Mouse (Mus musculus): ENCODE measurements at regions not wholly inside any gene's neighbourhood (a gene's known extent, or its start where the extent isn't known, plus 50 kb on each side); places are given as distances from the start of the nearest gene placed in this dataset.

DNA sequence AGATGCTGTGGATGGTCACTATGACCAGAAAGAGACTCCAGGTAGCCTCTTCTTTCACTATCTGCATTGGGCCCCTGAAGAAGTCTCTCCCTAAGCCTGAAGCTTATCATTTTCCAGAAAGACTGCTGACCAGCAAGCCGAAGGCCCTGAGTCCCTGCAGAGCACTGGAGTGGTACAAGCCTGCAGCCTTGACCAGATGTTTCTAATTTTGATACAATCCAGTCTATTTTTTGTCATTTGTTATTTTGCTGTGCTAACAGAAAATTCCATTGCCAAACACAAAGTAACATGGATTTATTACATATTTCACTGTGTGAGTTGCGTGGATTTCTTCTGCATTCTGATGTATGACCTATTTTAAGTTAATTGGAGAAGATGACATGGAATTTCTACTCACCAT is 764.9 kb upstream of the Arrdc4 start:
- Histone ChIP-seq H3K9ac (replicated peaks; ENCODE audit: low read length) (no peak overlapping the region), H3K9me3 (ENCODE audit: low read length) (no peaks in the 10 kb centered on the region), H3K4me3 (ENCODE audit: low read length) (no peak overlapping the region), H3K27ac (ENCODE audit: low read length) (no peak overlapping the region), H3K4me1 (ENCODE audit: insufficient read depth, low read length) (no peaks in the 10 kb centered on the region), H3K36me3 (ENCODE audit: insufficient read depth, low read length) (no peaks in the 10 kb centered on the region), H3K27me3 (ENCODE audit: insufficient read depth, low read length) (no peaks in the 10 kb centered on the region), H3K4me2 (replicated peaks; ENCODE audit: low read depth, low read length) (no peak overlapping the region)
- WGBS = 73% methylated on average over 2 of the region's 2 CpGs
- ATAC-seq (ENCODE audit: low FRiP score, low TSS enrichment) = no peak

DNA sequence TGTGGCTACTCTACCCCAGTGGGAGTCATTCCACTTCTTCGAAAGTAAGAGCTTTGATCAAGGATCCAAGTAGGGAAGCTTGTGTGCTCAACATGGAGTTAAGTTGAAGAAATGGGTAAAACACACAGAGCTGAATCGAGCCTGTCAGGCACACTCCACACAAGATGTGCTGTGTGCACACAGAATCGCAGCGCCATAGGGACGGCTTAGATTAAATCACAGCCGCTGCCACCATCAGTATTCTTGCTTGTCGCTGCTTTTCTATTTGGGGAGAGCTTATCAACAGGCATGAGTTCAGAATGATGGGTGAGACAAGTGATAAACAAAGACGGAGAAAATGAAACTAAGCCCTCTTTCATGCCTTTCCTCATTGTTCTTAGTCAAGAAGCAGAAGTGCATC is 761.3 kb upstream of the Arrdc4 start:
- no peaks in the 10 kb centered on the region for H3K4me1 ChIP-seq (ENCODE audit: insufficient read depth, low read length)
- H3K36me3 ChIP-seq (ENCODE audit: insufficient read depth, low read length) = no peaks in the 10 kb centered on the region
- no peak overlapping the region for H3K27ac ChIP-seq (ENCODE audit: low read length)
- H3K9me3 ChIP-seq (ENCODE audit: low read length) = no peaks in the 10 kb centered on the region
- no peak overlapping the region for H3K4me3 ChIP-seq (ENCODE audit: low read length)
- no peak for ATAC-seq (ENCODE audit: low FRiP score, low TSS enrichment)
- no peak overlapping the region for H3K9ac ChIP-seq (replicated peaks; ENCODE audit: low read length)
- no peak overlapping the region for H3K4me2 ChIP-seq (replicated peaks; ENCODE audit: low read depth, low read length)
- 88% methylated on average over 8 of the region's 8 CpGs for WGBS
- no peaks in the 10 kb centered on the region for H3K27me3 ChIP-seq (ENCODE audit: insufficient read depth, low read length)

DNA sequence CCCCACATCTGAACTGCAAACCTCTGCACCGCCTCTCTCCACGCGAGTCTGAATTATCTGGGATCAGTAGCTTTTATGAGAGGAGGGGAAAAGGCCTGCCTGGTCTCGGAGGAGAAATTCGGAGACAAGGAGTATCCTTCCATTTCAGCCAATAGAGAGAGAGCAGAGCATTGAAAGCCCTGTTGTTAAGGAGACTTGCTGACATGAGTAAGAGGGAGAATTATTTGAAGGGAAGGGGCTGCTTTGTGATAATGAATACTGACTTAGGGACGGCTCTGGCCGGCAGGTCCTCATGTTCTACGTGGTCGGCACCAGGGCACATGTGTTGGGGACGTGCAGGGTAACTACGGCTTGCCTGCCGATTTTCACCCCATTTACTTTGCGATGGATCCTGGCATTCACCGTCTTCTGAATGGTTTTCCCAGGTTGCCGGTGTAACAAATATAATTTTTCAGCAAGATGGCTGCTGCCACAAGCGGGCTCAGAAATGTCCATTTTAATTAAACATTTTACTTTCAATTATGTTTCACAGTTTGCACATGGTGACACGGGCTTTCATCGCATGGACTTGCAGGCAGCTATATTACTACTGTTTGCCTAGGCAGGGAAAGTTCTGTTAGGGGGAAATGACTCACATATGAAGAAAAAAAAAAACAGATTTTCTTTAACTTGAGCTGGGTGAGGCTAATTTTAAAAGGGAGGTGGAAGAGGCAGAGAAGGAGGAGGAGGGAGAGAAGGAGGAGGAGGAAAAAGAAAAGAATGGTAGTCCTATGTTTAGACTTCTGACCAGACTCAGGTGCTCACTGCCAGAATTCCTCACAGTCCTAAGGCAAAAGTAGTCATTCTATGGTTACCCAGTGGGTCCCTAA is 744.3 kb upstream of the Arrdc4 start:
- no peak overlapping the region for H3K9ac ChIP-seq (replicated peaks; ENCODE audit: low read length)
- peaks cover 9% of the 10 kb centered on the region; the same call in 1 of the 2 replicates for H3K4me1 ChIP-seq (ENCODE audit: insufficient read depth, low read length)
- no peak overlapping the region; the same call in 1 of the 2 replicates for H3K4me2 ChIP-seq (replicated peaks; ENCODE audit: low read depth, low read length)
- H3K36me3 ChIP-seq (ENCODE audit: insufficient read depth, low read length) = no peaks in the 10 kb centered on the region
- no peaks in the 10 kb centered on the region for H3K9me3 ChIP-seq (ENCODE audit: low read length)
- no peak overlapping the region for H3K4me3 ChIP-seq (ENCODE audit: low read length)
- WGBS = 57% methylated on average over 18 of the region's 18 CpGs
- H3K27me3 ChIP-seq (ENCODE audit: insufficient read depth, low read length) = no peaks in the 10 kb centered on the region
- ATAC-seq (ENCODE audit: low FRiP score, low TSS enrichment) = no peak
- no peak overlapping the region for H3K27ac ChIP-seq (ENCODE audit: low read length)

DNA sequence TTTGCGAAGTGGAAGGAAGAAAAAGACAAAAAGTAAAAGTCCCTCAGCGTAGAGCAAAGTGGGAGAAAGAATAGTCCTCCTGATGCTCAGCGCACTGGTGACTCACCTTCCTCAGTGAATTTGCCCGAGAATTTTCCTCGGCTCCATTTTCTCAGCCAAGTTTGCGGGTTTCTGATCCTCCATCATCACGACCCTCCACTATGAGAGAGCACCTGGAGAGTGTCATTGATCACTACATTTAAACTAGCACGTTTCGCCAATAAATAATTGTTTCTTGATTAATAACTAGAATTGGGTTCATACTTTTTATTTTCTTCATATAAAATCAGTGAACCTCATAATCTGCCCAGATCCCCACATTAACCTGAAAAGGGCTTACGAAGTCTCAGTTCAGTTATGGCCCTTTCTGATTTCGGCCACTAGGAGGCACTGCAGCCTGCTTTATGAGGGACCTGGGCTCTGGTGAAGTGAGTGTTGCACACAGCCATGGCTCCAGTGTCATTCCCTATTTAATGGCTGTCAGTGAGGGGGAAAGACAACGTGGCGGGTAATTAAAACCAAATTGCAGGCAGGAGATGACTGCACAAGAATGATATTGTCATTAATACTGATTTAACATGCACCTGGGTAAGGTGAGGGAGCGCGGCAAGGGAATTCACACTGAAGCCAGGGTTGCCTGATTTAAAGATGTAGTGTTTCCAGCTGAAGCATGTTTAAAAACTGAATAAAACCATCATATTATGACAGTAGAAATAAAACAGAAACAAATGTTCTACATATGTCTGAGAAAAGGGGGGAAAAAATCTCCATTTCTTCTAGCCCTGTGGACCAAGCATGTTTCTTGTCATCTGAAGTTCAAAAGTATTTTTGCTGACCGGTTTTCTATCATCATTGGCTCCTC is 741.8 kb upstream of the Arrdc4 start:
- no peak overlapping the region for H3K9ac ChIP-seq (replicated peaks; ENCODE audit: low read length)
- ATAC-seq (ENCODE audit: low FRiP score, low TSS enrichment) = peak; percentile 95
- H3K4me1 ChIP-seq (ENCODE audit: insufficient read depth, low read length) = peaks cover 9% of the 10 kb centered on the region; the same call in 1 of the 2 replicates
- H3K27ac ChIP-seq (ENCODE audit: low read length) = no peak overlapping the region
- no peaks in the 10 kb centered on the region for H3K27me3 ChIP-seq (ENCODE audit: insufficient read depth, low read length)
- WGBS = 31% methylated on average over 16 of the region's 16 CpGs
- no peaks in the 10 kb centered on the region for H3K9me3 ChIP-seq (ENCODE audit: low read length)
- H3K4me2 ChIP-seq (replicated peaks; ENCODE audit: low read depth, low read length) = peak overlapping the region; percentile 47
- H3K36me3 ChIP-seq (ENCODE audit: insufficient read depth, low read length) = no peaks in the 10 kb centered on the region
- H3K4me3 ChIP-seq (ENCODE audit: low read length) = peak overlapping the region; percentile 23; the same call in 1 of the 2 replicates

DNA sequence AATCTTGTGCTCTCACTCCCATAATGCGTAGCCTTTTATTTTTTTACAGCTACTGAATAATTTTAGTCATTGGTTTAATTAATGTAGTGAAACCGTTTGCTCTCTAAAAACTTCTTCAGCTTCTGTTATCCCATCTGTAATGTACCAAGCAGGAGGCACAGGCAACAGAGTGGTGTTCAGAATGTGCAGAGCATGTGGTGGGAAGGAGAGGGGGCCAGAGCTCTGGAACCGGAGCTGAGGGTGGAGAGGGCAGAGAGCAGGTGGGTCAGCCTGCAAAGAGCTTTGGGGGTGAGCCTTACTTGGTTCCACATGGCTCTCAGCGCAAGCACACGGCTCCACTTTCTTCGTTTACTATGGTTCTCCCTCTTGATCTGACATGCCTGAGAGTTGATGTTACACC is 739.6 kb upstream of the Arrdc4 start:
- WGBS = 49% methylated on average over 6 of the region's 6 CpGs
- no peak for ATAC-seq (ENCODE audit: low FRiP score, low TSS enrichment)
- Histone ChIP-seq H3K9ac (replicated peaks; ENCODE audit: low read length) (no peak overlapping the region), H3K4me3 (ENCODE audit: low read length) (no peak overlapping the region), H3K9me3 (ENCODE audit: low read length) (no peaks in the 10 kb centered on the region), H3K27me3 (ENCODE audit: insufficient read depth, low read length) (no peaks in the 10 kb centered on the region), H3K4me2 (replicated peaks; ENCODE audit: low read depth, low read length) (no peak overlapping the region), H3K4me1 (ENCODE audit: insufficient read depth, low read length) (peaks cover 9% of the 10 kb centered on the region; the same call in 1 of the 2 replicates), H3K36me3 (ENCODE audit: insufficient read depth, low read length) (no peaks in the 10 kb centered on the region), H3K27ac (ENCODE audit: low read length) (no peak overlapping the region)

DNA sequence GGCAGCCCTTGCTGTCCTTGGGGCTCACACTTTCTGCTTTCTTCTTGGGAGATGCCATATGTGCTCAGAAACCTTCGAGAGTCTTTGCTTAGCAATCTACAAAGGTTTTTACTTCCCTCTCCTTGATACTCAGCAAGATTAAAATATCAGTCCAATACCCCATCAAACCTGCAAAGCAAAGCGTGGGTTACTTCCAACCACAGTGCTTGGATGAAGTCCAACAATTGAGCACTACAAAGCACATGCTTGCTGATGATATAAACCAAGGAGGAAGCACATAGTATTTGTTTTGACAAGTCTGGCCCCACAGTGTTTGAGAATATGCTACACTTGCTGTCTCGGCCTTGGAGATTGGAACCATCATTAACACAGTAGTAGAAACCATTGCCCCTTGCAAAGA is 738.1 kb upstream of the Arrdc4 start:
- ATAC-seq (ENCODE audit: low FRiP score, low TSS enrichment) = no peak
- H3K9me3 ChIP-seq (ENCODE audit: low read length) = no peaks in the 10 kb centered on the region
- WGBS = 54% methylated on average over 3 of the region's 3 CpGs

DNA sequence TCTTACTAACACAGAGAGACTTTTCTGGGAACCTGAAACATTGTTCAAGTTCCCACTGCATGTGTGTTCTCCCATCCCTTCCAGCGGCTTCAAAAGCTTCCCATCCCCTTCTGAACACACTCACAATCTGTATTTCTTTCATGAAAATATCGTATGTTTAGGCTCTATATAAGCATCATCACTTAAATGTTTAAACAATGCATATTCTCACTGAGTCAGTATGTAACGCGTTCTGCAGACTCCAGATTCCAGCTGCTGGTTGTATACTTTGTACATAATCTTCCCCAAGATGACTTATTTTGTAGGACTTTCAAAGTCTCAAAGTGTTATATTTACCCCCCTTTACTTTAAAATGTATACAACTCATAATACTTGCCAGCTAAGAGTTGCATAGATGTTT is 735.5 kb upstream of the Arrdc4 start:
- Histone ChIP-seq H3K9ac (replicated peaks; ENCODE audit: low read length) (no peak overlapping the region), H3K27me3 (ENCODE audit: insufficient read depth, low read length) (no peaks in the 10 kb centered on the region), H3K4me1 (ENCODE audit: insufficient read depth, low read length) (no peaks in the 10 kb centered on the region), H3K9me3 (ENCODE audit: low read length) (no peaks in the 10 kb centered on the region), H3K4me2 (replicated peaks; ENCODE audit: low read depth, low read length) (no peak overlapping the region), H3K4me3 (ENCODE audit: low read length) (no peak overlapping the region), H3K36me3 (ENCODE audit: insufficient read depth, low read length) (no peaks in the 10 kb centered on the region), H3K27ac (ENCODE audit: low read length) (no peak overlapping the region)
- WGBS = 85% methylated on average over 4 of the region's 4 CpGs
- ATAC-seq (ENCODE audit: low FRiP score, low TSS enrichment) = no peak

More for the DNA sequence above, 738.1 kb upstream of the Arrdc4 start:
- Histone ChIP-seq H3K27me3 (ENCODE audit: insufficient read depth, low read length) (no peaks in the 10 kb centered on the region), H3K4me2 (replicated peaks; ENCODE audit: low read depth, low read length) (no peak overlapping the region), H3K36me3 (ENCODE audit: insufficient read depth, low read length) (no peaks in the 10 kb centered on the region), H3K4me1 (ENCODE audit: insufficient read depth, low read length) (peaks cover 3% of the 10 kb centered on the region; the same call in 1 of the 2 replicates), H3K4me3 (ENCODE audit: low read length) (no peak overlapping the region), H3K27ac (ENCODE audit: low read length) (no peak overlapping the region), H3K9ac (replicated peaks; ENCODE audit: low read length) (no peak overlapping the region)

All from kidney, embryonic 16.5 days (tissue).